Mouse (Mus musculus) forebrain, postnatal 0 days (tissue): Measurements from ENCODE around the gene H2-Oa. TPM values are rescaled to one million over a fixed set of nuclear protein-coding genes. Genes with fewer than 3 reads are reported as not detected.

Source experiments
- ATAC-seq: fragments of 200-750 bp; cut with Nextera tagmentation; 2 replicates; pipeline ENCODE4 v1.8.0; 2017; ENCODE audit warnings: mild to moderate bottlenecking, moderate library complexity
- DNase-seq: peaks from one replicate; pipeline ENCODE4 v3.0.0-alpha.2; 2015
- H3K27ac ChIP-seq: fragments of 300-500 bp; sonication (generic); 2 replicates; pipeline ENCODE4 v1.5.1; 2014; ENCODE audit warnings: low read depth, mild to moderate bottlenecking, antibody characterized with exemption, low read length, moderate library complexity, mixed read lengths
- H3K27me3 ChIP-seq: fragments of 300-500 bp; sonication (generic); 2 replicates; pipeline ENCODE4 v1.6.1; 2014; ENCODE audit warnings: mild to moderate bottlenecking, low read length, mixed read lengths; ENCODE audit not compliant: insufficient read depth
- H3K36me3 ChIP-seq: fragments of 300-500 bp; sonication (generic); 2 replicates; pipeline ENCODE4 v1.6.1; 2014; ENCODE audit warnings: mild to moderate bottlenecking, moderate library complexity; ENCODE audit not compliant: insufficient read depth
- H3K4me1 ChIP-seq: fragments of 300-500 bp; sonication (generic); 2 replicates; pipeline ENCODE4 v1.6.1; 2014; ENCODE audit warnings: antibody characterized with exemption; ENCODE audit not compliant: insufficient read depth
- H3K4me2 ChIP-seq: fragments of 300-500 bp; sonication (generic); 2 replicates; pipeline ENCODE4 v1.6.1; 2014; ENCODE audit warnings: low read depth, mild to moderate bottlenecking, moderate library complexity
- H3K4me3 ChIP-seq: fragments of 300-500 bp; sonication (generic); 2 replicates; pipeline ENCODE4 v1.5.1; 2014; ENCODE audit warnings: low read depth, low read length, mixed read lengths
- H3K9ac ChIP-seq: fragments of 300-500 bp; sonication (generic); 2 replicates; pipeline ENCODE4 v1.6.1; 2014; ENCODE audit warnings: mild to moderate bottlenecking
- H3K9me3 ChIP-seq: fragments of 300-500 bp; sonication (generic); 2 replicates; pipeline ENCODE4 v1.6.1; 2016; ENCODE audit warnings: low read length
- CTCF ChIP-seq: sonication (generic); IDR thresholded peaks from 2 replicates; pipeline ENCODE4 v1.5.1; 2016; ENCODE audit warnings: antibody characterized with exemption, control low read depth, low read depth
- WGBS: fragments of 180-500 bp; shearing (Covaris S2); extraction: QIAGEN DNeasy Blood & Tissue Kit; methylation state at CpG from one replicate; pipeline ENCODE4 v1.1.7; 2014; 5-methylcytosine and 5-hydroxymethylcytosine counted together
- polyA plus RNA-seq: library from polyadenylated mRNA; unstranded; fragments of >200 nt; fragmentation: Nextera tagmentation; extraction: Ambion mirVana; gene quantifications from 2 replicates; pipeline ENCODE4 v1.2.1, GENCODE M21; 2015
- total RNA-seq: library from RNA; depleted of rRNA; stranded (reverse); fragments of >200 nt; gene quantifications from 2 replicates; pipeline ENCODE4 v1.2.3, GENCODE M21; 2014

Gene H2-Oa
- total and polyA plus RNA-seq, 2 experiments from 2014 or later: not detected

DNA sequence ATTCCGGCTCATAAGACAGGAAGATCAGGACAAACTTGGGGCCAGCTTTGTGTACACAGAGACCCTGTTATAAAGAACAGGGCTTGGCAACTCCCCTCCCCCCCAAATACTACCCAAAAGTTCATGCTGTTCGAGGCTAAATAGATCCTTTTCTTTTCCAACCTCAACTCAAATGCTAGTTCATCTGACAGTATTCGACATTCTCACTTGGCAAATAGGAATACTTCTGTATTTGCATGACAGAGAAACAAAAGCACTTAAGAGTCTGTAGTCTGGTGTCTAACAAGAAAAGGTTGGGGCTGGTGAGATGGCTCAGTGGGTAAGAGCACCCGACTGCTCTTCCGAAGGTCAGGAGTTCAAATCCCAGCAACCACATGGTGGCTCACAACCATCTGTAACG is 16.3 kb downstream of the H2-Oa start:
- Histone ChIP-seq H3K27ac (no peak overlapping the region), H3K27me3 (no peaks in the 10 kb centered on the region), H3K36me3 (peaks cover 43% of the 10 kb centered on the region), H3K9me3 (no peaks in the 10 kb centered on the region), H3K9ac (no peak overlapping the region), H3K4me1 (0 out of 2 replicates have a peak, but pooled peaks cover 4% of the 10 kb centered on the region), H3K4me3 (no peak overlapping the region), H3K4me2 (no peak overlapping the region)
- no peak for ATAC-seq
- TF ChIP-seq CTCF: no peak
- WGBS: 65% methylated on average over 5 of the region's 6 CpGs
- DNase-seq: no peak

- Histone ChIP-seq H3K4me2 (no peak overlapping the region), H3K27ac (peak overlapping the region; percentile 54; the same call in 1 of the 2 replicates), H3K4me3 (no peak overlapping the region), H3K36me3 (peaks cover 51% of the 10 kb centered on the region), H3K9me3 (no peaks in the 10 kb centered on the region), H3K9ac (0 out of 2 replicates have a peak overlapping the region, but pooled peaks have one; percentile 10), H3K4me1 (0 out of 2 replicates have a peak, but pooled peaks cover 4% of the 10 kb centered on the region), H3K27me3 (no peaks in the 10 kb centered on the region)
- peak; percentile 47 for TF ChIP-seq CTCF
- WGBS: 70% methylated on average over 14 of the region's 14 CpGs
- DNase-seq: peak; percentile 59
- peak; percentile 61 for ATAC-seq
Observed at GRCm38 (mm10) chr17:34109038-34109805, 17.1 kb downstream of the H2-Oa start.

DNA sequence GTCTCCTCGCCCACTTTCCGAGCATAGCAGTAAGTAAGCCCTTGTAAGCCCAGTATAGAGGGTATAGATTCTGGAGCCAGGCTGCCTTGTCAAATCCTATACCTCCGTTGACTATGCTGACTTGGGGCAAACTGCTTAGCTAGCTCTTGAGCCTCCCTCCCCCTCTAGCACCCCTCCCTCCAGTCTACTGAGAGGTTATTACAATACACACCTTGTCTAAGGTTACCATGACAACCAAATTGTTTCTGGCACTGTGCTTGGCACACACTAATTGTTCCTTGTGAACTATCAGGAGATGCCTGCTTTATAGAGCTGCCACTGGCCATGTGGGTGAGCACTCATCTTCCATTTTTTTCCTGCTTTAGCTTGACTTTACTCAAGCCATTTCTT is 17.7 kb downstream of the H2-Oa start:
- Histone ChIP-seq H3K27ac (peak overlapping the region; percentile 54), H3K4me3 (no peak overlapping the region), H3K27me3 (no peaks in the 10 kb centered on the region), H3K4me1 (0 out of 2 replicates have a peak, but pooled peaks cover 4% of the 10 kb centered on the region), H3K9me3 (no peaks in the 10 kb centered on the region), H3K9ac (0 out of 2 replicates have a peak overlapping the region, but pooled peaks have one; percentile 10), H3K4me2 (no peak overlapping the region), H3K36me3 (peaks cover 57% of the 10 kb centered on the region)
- peak; percentile 39 for ATAC-seq
- 53% methylated on average over 3 of the region's 3 CpGs for WGBS
- no peak for TF ChIP-seq CTCF
- no peak for DNase-seq

DNA sequence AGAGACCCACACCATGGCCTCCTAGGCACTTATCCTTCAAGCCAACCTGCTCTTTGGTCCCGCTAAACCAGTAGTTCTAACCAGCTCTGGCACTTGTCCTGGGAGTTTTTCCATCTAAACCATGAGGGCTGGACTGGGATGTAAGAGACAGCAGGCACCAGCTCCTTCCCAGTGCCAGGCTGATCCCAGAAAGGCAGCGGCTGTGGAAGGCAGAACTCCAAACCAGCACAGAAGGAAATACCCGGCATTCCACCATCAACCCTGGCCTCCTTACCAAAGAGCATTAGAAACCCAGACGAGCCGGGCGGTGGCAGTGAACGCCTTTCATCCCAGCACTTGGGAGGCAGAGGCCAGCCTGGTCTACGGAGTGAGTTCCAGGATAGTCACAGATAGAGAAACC is 18.2 kb downstream of the H2-Oa start:
- H3K36me3 ChIP-seq: peaks cover 62% of the 10 kb centered on the region

DNA sequence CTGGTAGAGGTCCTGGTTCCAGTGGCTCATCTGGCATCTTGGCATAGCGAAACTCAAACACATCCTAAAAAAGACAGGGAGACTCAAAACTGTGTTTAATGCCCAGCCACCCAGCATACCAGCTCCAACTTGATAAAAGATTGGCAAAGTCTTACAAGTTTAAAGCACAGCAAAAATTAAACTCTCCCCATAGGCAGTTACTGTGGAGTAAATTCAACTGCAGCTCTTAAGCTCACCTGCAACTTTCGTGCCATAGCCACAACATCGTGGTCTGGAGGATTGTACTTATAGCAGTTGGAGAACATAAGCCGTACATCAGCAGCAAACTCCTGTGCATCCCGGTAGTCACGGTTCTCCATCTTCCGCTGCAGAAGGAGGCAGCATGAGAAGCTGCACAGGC is 22.0 kb downstream of the H2-Oa start:
- no peak overlapping the region for H3K4me2 ChIP-seq
- peaks cover 7% of the 10 kb centered on the region; the same call in 1 of the 2 replicates for H3K4me1 ChIP-seq
- ATAC-seq (no peak), DNase-seq (no peak)
- no peaks in the 10 kb centered on the region for H3K27me3 ChIP-seq
- H3K27ac ChIP-seq: no peak overlapping the region
- no peak for TF ChIP-seq CTCF
- 93% methylated on average over 7 of the region's 7 CpGs for whole genome bisulfite sequencing
- no peak overlapping the region for H3K4me3 ChIP-seq
- H3K9me3 ChIP-seq: no peaks in the 10 kb centered on the region
- no peak overlapping the region for H3K9ac ChIP-seq
- peaks cover 84% of the 10 kb centered on the region for H3K36me3 ChIP-seq

More for the DNA sequence above, 18.2 kb downstream of the H2-Oa start:
- 0 out of 2 replicates have a peak, but pooled peaks cover 4% of the 10 kb centered on the region for H3K4me1 ChIP-seq
- 45% methylated on average over 8 of the region's 8 CpGs for WGBS
- H3K27ac ChIP-seq: peak overlapping the region; percentile 35; the same call in 1 of the 2 replicates
- no peaks in the 10 kb centered on the region for H3K27me3 ChIP-seq
- H3K4me3 ChIP-seq: no peak overlapping the region
- DNase-seq (no peak), ATAC-seq (peak; percentile 5; the same call in 1 of the 2 replicates)
- no peak overlapping the region for H3K4me2 ChIP-seq
- TF ChIP-seq CTCF: no peak
- H3K9ac ChIP-seq: 0 out of 2 replicates have a peak overlapping the region, but pooled peaks have one; percentile 1
- H3K9me3 ChIP-seq: no peaks in the 10 kb centered on the region

DNA sequence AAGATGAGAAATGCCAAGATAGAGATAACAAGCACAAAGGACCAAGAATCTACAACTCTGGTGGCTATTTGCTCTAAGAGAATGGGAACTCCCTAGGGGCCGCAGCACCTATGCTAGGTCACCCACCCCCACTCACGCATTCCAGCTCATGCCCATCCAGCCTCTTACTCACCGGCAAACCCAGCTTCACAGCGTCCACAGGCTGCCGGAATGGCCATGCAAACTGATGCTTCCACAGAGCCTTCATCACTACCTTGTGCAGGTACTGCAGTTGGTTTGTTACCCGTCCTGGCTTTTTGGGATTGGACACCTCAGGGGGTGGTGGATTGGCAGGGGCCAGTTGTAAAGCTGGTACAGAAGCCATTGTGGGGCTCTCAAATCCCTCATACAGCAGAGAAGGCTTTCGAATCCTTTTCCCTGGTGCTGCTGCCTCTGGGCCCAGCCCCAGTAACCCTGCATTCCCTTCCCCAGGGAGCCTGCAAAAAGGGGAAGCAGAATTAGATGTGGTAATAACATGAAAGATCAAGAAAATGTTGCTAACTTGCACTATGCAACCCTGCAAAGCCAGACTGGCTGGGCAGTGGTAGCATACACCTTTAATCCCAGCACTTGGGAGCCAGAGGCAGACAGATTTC is 24.7 kb downstream of the H2-Oa start:
- Histone ChIP-seq H3K9me3 (no peaks in the 10 kb centered on the region), H3K27me3 (no peaks in the 10 kb centered on the region), H3K4me2 (peak overlapping the region; percentile 85), H3K4me1 (peaks cover 4% of the 10 kb centered on the region; the same call in 1 of the 2 replicates), H3K4me3 (peak overlapping the region; percentile 72), H3K36me3 (peaks cover 59% of the 10 kb centered on the region), H3K27ac (no peak overlapping the region), H3K9ac (peak overlapping the region; percentile 76)
- TF ChIP-seq CTCF: no peak
- ATAC-seq (no peak), DNase-seq (no peak)
- 24% methylated on average over 7 of the region's 7 CpGs for whole genome bisulfite sequencing
